Mouse (Mus musculus) effector memory CD4-positive, alpha-beta T cell, adult 7 months (primary cell): ENCODE results near the gene Olfr30. TPM values are rescaled to one million over a fixed set of nuclear protein-coding genes. Genes with fewer than 3 reads are reported as not detected.

Source experiments
- polyA plus RNA-seq: library from polyadenylated mRNA; unstranded; fragments of 100-300 nt; shearing (Covaris generic); gene quantifications from one replicate; pipeline ENCODE4 v1.2.1, GENCODE M21; 2017

Olfr30 gene
- polyA plus RNA-seq, result not detected

GRCm38 (mm10) chr11:58462170-58462569 lies at the start of gene Olfr30:
TSS of gene Olfr30 (minus strand) at chr11:58462270.

DNA sequence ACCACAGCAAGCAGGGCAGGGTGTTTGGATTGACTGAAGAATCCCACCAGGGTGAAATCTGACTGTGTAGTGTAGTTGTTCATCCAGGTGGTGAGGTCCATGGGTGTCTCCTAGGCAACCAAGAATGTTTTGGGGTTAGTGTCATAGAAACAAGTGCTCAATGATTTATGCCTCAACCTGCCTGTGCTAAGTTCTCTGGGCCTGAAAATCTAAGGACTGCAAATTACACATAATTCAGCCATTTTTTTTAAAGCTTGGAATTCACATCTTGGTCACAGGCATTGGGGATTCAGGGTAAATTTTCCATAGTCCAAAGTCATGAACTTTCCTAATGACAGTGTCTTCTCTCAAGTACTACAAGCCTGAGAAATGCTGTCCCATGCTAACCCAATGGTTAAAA lies 40.4 kb upstream of the Olfr30 start, which contains the start of gene Olfr331:
Gene Olfr331 (minus strand): TSS at position 101 of the 400 bp plus-strand sequence.

GRCm38 (mm10) chr11:58492455-58492854 lies 30.4 kb upstream of the Olfr30 start, which contains the start of gene Olfr332:
TSS of gene Olfr332 (minus strand) at chr11:58492555.

DNA sequence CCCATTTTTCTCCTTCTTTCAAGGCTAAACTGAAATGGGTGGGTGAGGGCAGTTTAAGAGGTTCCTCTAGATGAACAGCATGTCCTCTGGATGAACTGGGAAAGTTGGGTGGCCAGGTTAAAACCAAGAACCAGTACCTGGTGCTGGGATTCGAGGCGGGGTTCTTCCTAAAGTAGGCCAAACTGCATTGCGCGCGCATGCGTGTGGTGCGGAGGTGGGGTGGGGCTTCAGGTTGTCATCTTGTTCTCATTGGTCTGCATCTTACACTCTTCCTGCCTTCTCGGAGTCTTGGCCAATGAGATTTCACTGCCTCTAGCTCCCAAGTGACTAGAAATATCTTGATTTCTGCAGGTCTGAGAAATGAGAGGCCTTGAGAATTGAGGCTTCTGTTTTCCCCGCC lies 9.3 kb downstream of the Olfr30 start, which contains the start of gene Lypd9:
Gene Lypd9 (minus strand): TSS at position 165 of the 400 bp plus-strand sequence.

GRCm38 (mm10) chr11:58432259-58432658 lies 29.8 kb downstream of the Olfr30 start, which contains the start of gene Gm12253:
TSS of gene Gm12253 (plus strand) at chr11:58432559.

GRCm38 (mm10) chr11:58420815-58421214 lies 41.3 kb downstream of the Olfr30 start, which contains the start of gene 1810065E05Rik:
TSS of gene 1810065E05Rik (plus strand) at chr11:58421111.

Other genes with a start within 250 kb of the Olfr30 start
- gene 4930438A08Rik, start 187.5 kb downstream of the Olfr30 start, polyA plus RNA-seq, result not detected
- gene Zfp692, start 155.2 kb downstream of the Olfr30 start, polyA plus RNA-seq, result 39.8 TPM
- gene Zfp672, start 131.9 kb downstream of the Olfr30 start, polyA plus RNA-seq, result 39.7 TPM
- gene Sh3bp5l, start 131.5 kb downstream of the Olfr30 start, polyA plus RNA-seq, result 12.9 TPM
- gene Lypd8, start 83.2 kb downstream of the Olfr30 start, polyA plus RNA-seq, result 0.59 TPM
- gene 1810065E05Rik, start 41.2 kb downstream of the Olfr30 start, polyA plus RNA-seq, result not detected
- gene Gm12253, start 29.7 kb downstream of the Olfr30 start, polyA plus RNA-seq, result 0.84 TPM
- not detected for gene Lypd9, start 9.3 kb downstream of the Olfr30 start, polyA plus RNA-seq
- not detected for gene Olfr332, start 30.3 kb upstream of the Olfr30 start, polyA plus RNA-seq
- gene Olfr331, start 40.3 kb upstream of the Olfr30 start, polyA plus RNA-seq, result not detected
- gene Olfr330, start 72.6 kb upstream of the Olfr30 start, polyA plus RNA-seq, result 0.99 TPM
- gene Olfr329-ps, start 84.2 kb upstream of the Olfr30 start, polyA plus RNA-seq, result not detected
- 0.18 TPM for gene Olfr328, start 93.4 kb upstream of the Olfr30 start, polyA plus RNA-seq
- gene Olfr224, start 108.3 kb upstream of the Olfr30 start, polyA plus RNA-seq, result 0.37 TPM
- gene Olfr325, start 115.5 kb upstream of the Olfr30 start, polyA plus RNA-seq, result not detected
- not detected for gene Olfr324, start 132.8 kb upstream of the Olfr30 start, polyA plus RNA-seq
- not detected for gene 2210407C18Rik, start 153.8 kb upstream of the Olfr30 start, polyA plus RNA-seq
- gene Olfr323, start 168.2 kb upstream of the Olfr30 start, polyA plus RNA-seq, result not detected
- gene Trim58, start 178.2 kb upstream of the Olfr30 start, polyA plus RNA-seq, result not detected
- not detected for gene Olfr322, start 196.5 kb upstream of the Olfr30 start, polyA plus RNA-seq
- gene Olfr320, start 218.8 kb upstream of the Olfr30 start, polyA plus RNA-seq, result not detected
- gene Olfr319, start 236.9 kb upstream of the Olfr30 start, polyA plus RNA-seq, result not detected